Mouse (Mus musculus) kidney, adult 8-10 months (tissue): ENCODE data around the gene Tekt4.

ENCODE experiments used
- DNase-seq, 2 experiments: peaks; one replicate each; pipeline ENCODE4 v3.0.0; 2022

Gene Tekt4

DNA sequence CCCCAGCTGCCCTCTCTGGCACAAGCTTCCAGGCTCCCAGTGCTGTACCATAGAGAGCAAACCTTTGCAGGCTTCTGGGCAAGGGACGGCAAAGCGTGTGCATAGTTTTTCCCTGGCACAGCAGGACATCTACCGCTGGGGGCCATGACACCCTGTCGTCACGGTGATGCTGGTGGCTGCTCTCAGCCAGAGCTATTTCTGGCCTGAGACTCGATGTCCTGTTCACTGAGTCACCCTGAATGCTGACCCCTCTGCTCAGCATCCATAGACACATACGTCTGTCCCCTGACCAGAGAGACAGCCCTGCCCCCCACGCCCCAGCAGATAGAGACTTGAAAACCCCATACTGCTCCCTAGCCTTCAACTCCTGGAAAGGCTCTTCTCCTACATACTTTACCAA lies 25.7 kb downstream of the Tekt4 start:
- DNase-seq = no peak

DNA sequence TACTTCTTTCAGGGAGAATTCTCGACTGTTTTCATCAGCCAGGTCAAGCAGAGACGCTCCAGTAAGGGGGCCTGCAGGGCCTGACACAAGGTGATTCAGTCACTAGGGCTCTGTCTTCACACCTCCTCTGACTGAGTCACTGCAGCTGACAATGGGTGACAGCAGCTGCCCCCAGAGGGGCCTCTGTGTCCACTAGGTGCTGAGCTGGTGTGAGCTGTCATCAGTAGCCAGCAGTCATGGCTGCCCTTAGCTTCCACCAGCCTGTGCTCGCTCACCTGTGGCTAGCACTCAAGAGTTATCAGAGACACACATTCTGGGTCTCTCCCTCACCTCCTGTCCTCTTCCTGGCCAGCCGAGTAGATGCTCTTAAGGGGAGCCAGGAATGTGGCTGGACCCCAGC lies 26.4 kb downstream of the Tekt4 start:
- no peak for DNase-seq

DNA sequence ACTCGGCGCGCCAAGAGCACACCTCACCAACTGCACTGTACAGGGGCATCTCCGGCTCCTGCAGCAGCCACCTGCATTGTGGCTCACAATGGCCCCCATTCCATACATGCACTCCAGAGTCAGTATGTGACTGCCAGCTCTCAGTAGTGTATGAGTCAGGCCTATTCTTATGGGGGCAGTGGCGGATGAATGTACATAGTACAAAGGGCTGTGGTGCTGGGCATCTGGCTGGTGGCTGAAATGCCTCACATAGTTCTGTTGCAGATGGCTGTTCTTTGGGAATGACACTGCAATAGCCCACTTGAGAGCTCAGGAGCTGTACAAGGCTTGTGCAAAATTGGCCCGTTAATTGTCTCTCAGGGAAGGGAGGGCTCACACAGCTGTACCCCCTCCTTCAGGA lies 27.7 kb downstream of the Tekt4 start:
- no peak for DNase-seq

DNA sequence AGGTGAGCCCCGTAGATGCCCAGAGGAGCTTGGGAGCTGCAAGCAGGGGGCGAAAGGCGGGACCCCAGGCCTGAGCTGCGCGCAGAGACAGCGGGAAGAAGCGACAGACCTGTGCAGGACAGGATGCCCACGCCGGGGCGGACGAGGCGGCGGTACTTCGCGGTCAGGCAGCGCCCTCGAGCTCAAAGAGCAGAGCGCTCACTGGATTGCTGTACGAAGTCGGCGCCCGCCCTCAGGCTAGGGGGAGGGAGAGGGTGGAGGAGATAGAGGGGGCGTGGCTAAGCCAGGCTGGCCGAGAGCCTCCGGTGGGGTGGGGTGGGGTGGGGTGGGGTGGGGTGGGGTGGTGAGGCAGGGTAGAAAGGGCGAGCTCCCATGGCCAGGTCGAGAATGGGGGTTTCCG lies 42.6 kb downstream of the Tekt4 start, which contains the start of gene Sstr5:
Sstr5 (minus strand) TSS at position 276 of the 400 bp plus-strand sequence.
- DNase-seq = no peak

DNA sequence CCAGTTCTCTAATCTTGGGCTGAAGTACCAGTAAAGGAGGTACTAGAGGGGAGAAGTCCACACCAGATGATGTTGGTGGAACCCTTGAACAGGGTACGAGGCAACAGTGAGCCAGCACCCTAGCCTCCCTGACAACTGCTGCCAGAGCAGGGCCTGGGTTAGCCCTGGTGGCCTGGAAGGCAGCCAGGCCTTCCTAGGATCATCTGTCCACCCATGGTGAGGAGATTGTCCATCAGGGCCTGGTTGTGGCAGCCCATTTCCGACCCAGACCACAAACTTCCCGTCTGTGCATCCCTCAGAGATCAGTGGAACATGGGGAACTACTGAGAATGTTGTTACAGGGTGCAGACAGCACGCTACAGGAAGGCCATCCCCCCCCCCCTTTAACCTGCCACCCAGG lies 48.2 kb downstream of the Tekt4 start:
- no peak for DNase-seq

DNA sequence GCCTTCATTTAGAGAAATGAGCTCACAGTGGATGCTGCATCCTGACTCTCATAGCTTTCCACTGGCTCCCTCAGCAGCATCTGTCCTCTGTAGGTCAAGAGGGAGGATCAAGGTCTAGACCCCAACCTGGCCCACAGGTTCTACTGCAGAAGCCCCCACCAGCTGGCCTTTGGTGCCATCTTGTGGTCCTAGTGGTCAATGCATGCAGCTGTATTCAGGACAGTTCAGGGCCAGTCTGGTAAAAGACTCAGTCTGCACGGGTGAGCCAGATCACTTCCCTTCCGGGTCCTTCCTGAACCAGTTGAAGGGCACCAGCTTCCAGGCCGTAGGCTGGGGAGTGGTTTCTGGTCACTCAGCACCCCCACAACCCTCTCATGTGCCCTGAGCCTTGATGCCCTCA lies 53.4 kb downstream of the Tekt4 start:
- DNase-seq = peak; percentile 32 to 65

DNA sequence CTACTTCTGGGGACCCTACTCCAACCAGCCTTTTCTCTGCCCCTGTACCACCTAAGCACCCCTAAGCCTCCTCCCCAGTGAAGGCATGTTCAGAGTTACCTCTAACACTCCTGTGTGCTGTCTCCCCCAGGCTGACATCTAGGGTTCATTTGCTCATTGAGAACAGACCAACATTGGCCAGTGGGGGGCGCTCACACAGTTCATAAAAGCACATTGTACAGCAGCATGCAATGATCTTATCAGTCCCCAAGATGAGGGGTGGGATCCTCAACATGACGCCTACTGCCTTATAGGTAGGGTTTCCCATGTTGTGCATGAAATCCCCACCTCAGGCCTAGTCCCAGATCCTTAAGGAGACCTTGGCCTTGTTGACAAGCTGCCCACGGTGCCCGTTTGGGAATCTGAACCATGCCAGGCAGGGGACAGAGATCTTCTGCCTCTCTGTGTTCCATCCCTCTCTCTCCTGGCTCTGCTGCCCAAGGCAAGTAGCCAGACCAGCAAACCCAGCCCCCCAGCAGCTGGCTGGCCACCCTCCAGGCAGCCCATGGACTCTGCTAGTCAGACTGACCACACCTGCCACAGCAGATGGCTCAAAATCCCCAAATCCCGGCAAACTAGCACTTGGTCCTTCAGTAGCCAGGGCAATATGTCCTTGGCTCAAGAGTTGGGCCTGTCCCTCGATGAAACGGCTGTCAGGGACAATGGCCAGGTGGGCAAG lies 54.6 kb downstream of the Tekt4 start:
- peak in 1 of 2 experiments; percentile 20 for DNase-seq

DNA sequence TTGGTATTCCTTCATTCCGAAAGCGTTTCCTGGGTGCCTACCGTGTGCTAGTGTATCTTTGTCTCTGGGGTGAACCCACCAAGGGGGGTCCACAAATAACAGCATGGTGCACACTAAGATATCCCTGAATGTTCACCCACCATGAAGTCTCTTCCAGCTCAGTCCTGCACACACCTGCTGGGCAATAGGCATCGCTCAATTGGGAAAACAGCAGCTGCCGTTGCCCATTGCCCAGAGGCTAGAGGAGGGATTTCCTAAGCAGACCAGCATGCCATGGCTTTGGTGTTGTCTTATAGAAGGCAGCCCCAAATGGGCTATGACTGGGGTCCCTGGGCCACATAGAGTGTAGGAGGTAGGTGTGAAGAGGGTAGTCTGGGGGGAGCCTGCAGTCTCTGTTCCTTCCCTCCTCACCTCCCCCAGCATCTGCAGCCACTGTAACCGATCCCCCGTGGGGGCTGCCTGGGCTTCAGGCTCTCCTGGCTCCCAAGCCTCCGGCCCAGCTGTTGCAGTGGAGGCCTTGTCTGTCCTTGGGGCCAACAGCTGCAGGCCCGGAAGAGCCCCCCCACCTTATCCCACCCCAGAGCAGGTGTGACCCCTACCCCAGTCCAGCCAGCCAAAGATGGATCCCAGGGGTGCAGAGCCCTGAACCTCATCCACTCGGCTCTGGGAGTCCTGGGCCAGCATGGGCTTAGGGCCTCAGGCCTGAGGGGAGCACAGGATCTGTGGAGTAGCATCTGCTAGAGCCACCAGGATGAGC lies 55.8 kb downstream of the Tekt4 start:
- DNase-seq = no peak

DNA sequence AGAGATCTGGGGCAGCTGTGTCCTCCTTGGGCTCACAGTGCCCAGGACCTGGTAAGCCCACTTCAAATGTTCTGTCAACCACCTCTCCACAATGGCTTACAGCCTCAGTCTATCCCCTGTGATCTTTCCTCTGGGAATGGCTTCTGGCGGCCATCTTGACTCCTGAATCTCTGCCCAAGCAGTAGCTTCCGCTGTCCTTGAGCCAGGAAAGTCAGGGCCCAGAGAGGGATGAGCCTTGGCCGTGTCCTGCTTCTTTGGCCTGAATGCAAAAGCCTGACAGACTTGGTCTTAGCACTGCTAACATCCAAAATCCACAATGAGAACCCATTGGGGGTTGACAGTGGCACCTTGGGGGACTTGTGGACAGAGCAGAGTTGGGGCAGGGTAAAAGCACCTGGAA lies 57.5 kb downstream of the Tekt4 start:
- no peak for DNase-seq

DNA sequence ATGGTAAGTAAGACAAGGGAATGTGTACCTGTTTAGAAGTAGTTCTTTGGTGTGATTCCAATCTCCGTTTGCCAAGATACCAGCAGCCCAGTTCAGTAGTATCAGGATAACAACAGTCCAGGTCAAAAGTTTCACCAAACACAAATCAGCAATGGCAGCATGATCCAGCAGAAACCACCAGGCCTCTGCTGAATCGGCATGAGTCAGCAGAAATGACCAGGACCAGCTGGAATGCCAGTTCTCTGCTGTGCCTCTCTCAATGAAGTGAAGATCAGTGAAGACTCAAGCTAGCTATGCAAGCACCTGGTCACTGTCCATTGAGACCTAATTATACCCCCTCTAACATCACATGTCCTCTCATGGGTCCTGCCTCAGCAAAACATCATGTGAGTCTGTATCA lies 59.6 kb downstream of the Tekt4 start:
- DNase-seq = no peak

DNA sequence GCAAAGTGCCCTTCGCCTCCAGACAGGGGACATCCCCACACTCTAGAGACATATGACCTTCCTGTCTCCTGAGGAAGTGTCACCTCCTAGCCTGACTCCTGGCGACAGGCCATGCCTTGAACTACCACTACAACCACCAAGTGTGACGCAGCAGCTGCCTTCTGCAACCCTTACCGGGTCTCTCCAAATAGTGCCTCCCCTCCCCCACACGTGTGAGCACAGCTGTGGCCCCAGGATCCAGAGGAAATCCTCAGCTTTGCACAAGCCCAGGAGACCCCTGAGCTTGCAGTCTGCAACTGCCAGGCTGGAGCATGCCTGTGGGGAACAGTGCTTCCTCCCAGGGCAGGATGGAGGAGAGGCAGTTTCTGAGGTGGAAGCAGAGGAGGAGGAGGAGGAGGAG lies 61.9 kb downstream of the Tekt4 start:
- DNase-seq = no peak

DNA sequence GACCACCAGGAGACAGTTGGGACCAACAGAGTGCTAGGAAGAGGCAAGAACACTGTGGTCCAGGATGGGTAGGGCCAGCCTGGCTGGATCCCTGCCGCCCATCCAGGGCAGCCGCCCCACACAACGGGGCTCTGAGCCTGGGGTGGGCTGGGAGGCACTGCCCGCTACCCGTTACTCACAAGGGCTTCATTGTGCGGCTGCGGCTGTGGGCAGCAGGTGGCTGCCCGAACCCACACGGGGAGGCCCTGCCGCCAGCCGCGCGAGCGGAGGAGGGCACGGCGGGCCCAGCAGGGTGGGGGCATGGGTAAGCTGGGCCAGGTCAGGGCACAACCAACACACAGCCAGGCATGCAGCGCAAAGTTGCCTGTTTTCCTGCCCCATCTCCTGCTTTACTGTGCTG lies 63.7 kb downstream of the Tekt4 start:
- no peak for DNase-seq

DNA sequence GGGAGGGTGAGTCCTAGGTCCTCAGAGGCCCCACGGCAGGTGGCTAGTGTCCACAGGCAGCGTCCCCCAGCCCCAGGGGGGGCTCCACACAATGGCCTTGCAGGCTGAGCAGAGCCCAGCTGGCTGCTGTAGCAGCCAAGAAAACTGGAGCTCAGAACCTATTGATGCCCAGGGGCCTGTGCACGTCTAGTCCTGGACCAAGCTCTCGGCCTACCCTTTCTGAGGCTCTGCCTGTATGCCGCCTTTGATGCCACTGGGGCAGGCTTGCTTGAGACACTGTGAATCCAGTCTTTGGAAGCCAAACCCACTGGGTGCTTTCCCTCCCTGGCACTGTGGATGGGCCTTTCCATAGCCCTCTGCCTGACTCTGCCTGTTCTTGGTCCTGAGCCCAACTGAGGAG lies 65.1 kb downstream of the Tekt4 start:
- no peak for DNase-seq

DNA sequence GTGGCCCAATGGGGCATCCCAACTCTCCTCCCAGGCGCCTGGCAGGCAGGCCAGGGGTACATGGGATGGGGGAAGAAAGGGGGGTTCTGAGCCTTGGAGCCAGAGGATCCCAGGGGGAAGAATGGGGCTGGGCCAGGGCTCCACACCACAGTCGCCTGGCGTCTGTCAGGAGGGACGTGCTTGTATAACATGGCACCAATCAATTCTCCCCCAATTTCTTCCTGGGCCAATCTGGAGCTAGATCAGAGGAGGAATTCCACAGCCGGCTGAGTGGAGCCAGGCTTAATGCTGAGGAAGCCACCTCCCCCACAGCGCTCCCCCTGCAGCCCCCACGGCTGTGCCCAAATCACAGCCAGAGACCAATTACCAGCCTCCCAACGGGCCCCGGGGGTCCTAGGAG lies 66.1 kb downstream of the Tekt4 start:
- DNase-seq = no peak

DNA sequence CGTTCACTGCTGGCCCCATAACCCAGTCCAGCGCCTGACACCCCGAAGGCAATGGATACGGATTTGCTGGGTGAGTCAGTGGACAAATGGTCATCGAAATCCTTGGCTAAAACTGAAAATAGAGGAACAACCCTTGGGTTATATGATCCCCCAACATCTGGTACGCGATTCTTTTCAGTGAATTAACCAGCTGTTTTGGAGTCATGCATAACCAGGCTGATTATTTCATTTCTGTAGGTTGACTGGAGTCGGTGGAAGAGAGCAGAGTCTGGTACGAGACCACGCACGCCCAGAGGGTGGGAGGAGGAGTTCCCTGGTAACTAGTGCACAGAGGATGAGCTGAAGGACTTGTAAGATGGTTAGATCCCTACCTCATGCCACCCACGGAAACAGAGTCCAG lies 67.7 kb downstream of the Tekt4 start:
- DNase-seq = no peak
